Mouse (Mus musculus) hindbrain, embryonic 15.5 days (tissue): ENCODE measurements around the gene Gm17490. TPM values are rescaled to one million over a fixed set of nuclear protein-coding genes. Genes with fewer than 3 reads are reported as not detected.

ENCODE experiments used
- ATAC-seq: fragments of 200-750 bp; cut with Nextera tagmentation; 2 replicates; pipeline ENCODE4 v1.8.0; 2017; ENCODE audit warnings: low read depth, moderate number of reproducible peaks, moderate TSS enrichment; ENCODE audit not compliant: low FRiP score
- H3K27ac ChIP-seq: fragments of 300-500 bp; sonication (generic); replicated peaks from 2 replicates; pipeline ENCODE4 v1.5.1; 2015; ENCODE audit warnings: mild to moderate bottlenecking, inconsistent platforms
- H3K27me3 ChIP-seq: fragments of 300-500 bp; sonication (generic); 2 replicates; pipeline ENCODE4 v1.6.1; 2015; ENCODE audit warnings: control low read depth, inconsistent platforms
- H3K36me3 ChIP-seq: fragments of 300-500 bp; sonication (generic); 2 replicates; pipeline ENCODE4 v1.6.1; 2015; ENCODE audit warnings: control low read depth, inconsistent platforms
- H3K4me1 ChIP-seq: fragments of 300-500 bp; sonication (generic); replicated peaks from 2 replicates; pipeline ENCODE4 v1.6.1; 2015; ENCODE audit warnings: control low read depth, inconsistent platforms
- H3K4me2 ChIP-seq: fragments of 300-500 bp; sonication (generic); 2 replicates; pipeline ENCODE4 v1.6.1; 2015; ENCODE audit warnings: moderate library complexity, mild to moderate bottlenecking, inconsistent platforms
- H3K4me3 ChIP-seq: fragments of 300-500 bp; sonication (generic); 2 replicates; pipeline ENCODE4 v1.5.1; 2015; ENCODE audit warnings: mild to moderate bottlenecking, inconsistent platforms
- H3K9ac ChIP-seq: fragments of 300-500 bp; sonication (generic); 2 replicates; pipeline ENCODE4 v1.6.1; 2015; ENCODE audit warnings: inconsistent platforms
- H3K9me3 ChIP-seq: fragments of 300-500 bp; sonication (generic); 2 replicates; pipeline ENCODE4 v1.6.1; 2016; ENCODE audit warnings: control low read depth, inconsistent platforms
- WGBS: fragments of 180-500 bp; shearing (Covaris S2); methylation state at CpG from one replicate; pipeline ENCODE4 v1.1.7; 2015; 5-methylcytosine and 5-hydroxymethylcytosine counted together
- polyA plus RNA-seq: library from polyadenylated mRNA; unstranded; fragments of >200 nt; fragmentation: Nextera tagmentation; extraction: Ambion mirVana; gene quantifications from 2 replicates; pipeline ENCODE4 v1.2.1, GENCODE M21; 2015

Gene Gm17490
- polyA plus RNA-seq, 1 experiment from 2014 or later, result not detected

GRCm38 (mm10) chr2:11578187-11578586 lies 47.9 kb downstream of the Gm17490 start:
- no peak overlapping the region for H3K4me2 ChIP-seq
- H3K4me1 ChIP-seq, result no peaks in the 10 kb centered on the region
- WGBS, result 92% methylated on average over 6 of the region's 6 CpGs
- H3K27ac ChIP-seq, result no peak overlapping the region
- H3K36me3 ChIP-seq, result 0 out of 2 replicates have a peak, but pooled peaks cover 7% of the 10 kb centered on the region
- no peak overlapping the region for H3K9ac ChIP-seq
- no peak for ATAC-seq
- no peaks in the 10 kb centered on the region for H3K27me3 ChIP-seq
- no peaks in the 10 kb centered on the region for H3K9me3 ChIP-seq
- no peak overlapping the region for H3K4me3 ChIP-seq

Other genes starting within 250 kb of the Gm17490 start
- 32.3 and 33.7 TPM in 2 replicates for gene Pfkfb3, start 72.2 kb downstream of the Gm17490 start, polyA plus RNA-seq
- 123 and 127 TPM in 2 replicates for gene Rbm17, start 22.1 kb downstream of the Gm17490 start, polyA plus RNA-seq
- gene Il2ra, start 16.5 kb upstream of the Gm17490 start, polyA plus RNA-seq, result 0.05 and 0.08 TPM in 2 replicates
- gene Il15ra, start 79.0 kb upstream of the Gm17490 start, polyA plus RNA-seq, result 1.4 and 1.8 TPM in 2 replicates
- 128 and 131 TPM in 2 replicates for gene Fbh1, start 151.3 kb upstream of the Gm17490 start, polyA plus RNA-seq
- gene Ankrd16, start 151.6 kb upstream of the Gm17490 start, polyA plus RNA-seq, result 41.5 and 45.7 TPM in 2 replicates